Mouse (Mus musculus) B cell, adult (primary cell): Measurements from ENCODE around the gene Optn. TPM values are rescaled to one million over a fixed set of nuclear protein-coding genes. Genes with fewer than 3 reads are reported as not detected.

Experiments
- total RNA-seq: library from RNA; stranded (reverse); gene quantifications from 4 replicates; pipeline ENCODE4 v1.2.4, GENCODE M21; 2023; ENCODE audit not compliant: inconsistent age

The Optn gene
- total RNA-seq, result 4.5 to 9.3 TPM (median 7.7 TPM) in 4 replicates

DNA sequence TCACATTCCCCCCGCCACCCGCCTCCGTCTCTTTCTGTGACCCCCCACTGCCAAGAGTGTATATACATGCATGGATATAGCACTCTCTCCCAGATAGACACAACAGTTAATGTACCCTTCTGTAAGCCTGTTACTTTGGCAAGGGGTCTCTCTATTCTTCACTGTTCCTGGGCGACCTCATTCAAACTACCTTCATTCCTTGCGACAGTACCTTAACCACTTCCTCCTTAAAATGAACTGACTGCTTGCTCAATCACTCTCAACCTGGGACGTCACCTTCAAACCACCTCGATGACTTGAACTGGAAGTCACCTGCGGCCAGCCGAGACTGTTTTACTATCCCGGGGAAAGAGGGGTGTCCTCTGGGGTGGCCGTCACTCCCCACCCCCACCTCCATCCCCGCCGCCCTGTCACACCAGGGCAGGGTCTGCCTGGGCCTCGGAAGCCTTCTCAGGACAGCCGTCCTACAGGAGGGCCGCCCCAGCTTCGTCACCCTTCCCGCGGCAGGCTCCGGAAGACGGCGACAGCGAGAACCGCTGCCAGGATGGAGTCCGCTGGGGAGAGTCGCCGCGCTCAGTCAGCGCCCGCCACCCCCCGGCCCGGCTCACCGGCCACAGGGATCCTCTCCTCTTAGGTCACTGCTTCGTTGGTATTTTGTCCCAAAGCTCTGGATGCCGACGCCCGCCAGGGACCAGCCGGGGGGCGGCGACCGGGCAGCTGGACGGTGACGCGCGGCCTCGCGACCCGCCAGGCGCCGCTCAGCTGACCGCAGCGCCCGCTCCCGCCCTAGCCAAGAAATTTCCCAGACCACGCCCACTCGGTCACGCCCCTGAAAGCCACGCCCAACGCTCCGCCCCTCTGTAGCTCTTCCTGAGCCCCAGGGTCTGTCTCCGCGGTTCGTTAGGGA lies at the start of gene Optn:
TSS of gene Optn (minus strand) at position 753 of the 907 bp plus-strand sequence.

DNA sequence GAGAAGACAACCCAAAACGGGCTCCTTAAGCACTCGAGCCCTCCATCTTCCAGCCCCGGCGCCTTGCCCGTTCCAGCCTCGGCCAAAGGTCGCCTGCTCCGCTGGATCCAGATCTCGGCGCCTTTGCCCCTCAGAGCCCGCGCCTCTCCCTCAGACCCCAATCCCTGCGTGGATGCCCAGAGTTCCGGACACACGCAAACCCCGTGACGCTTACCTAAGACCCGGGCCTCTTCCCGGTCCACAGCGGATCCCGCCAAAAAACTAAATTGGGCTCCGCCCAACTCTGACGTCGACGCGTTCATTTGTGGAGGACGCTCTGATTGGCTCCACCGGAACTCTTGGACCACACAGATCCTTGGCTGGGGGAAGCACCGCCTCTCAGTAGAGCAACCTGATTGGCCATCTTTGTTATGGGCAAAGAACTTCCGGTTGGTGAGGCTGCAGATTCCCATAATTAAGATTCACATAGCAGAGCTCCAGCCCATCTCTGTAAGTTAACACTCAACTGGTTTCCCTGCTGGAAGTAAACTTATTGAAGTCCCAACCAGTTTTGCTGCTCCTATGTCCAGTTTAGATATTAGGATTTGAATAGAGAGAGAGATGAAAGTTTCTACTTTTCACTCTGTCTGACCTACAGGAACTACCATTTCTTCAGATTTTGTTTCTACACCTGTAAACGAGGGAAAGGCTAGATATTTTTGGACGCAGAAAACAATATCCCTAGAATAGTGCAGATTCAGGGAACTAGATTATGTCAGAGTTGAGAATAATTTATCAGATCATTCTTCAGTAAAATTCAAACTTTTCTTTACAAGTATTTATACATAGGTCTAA lies 51.1 kb downstream of the Optn start, which contains the start of gene Mcm10:
TSS of gene Mcm10 (minus strand) at position 301 of the 834 bp plus-strand sequence.

DNA sequence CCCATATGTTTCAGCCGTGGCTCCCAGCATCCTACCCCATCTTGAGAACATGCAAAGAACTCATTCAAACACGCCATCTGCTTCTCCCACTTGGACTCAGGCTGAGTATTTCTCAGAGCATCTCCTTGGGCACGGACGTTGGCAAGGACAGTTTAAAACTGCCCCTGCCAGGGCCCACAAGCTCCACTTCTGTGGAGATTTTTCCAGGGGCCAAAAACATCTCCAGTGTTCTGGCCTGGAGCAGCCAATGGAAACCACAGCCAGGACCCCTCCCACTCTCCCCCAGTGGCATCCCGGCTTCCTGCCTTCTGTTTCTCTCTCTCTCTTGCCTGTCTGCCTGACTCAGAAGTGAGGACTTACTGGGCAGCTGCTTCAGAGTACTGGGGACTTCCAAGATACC lies 88.0 kb downstream of the Optn start, which contains the start of gene Ucma:
TSS of gene Ucma (plus strand) at position 316 of the 400 bp plus-strand sequence.

Other genes starting within 250 kb of the Optn start
- 21.3 to 28.2 TPM (median 24.0 TPM) in 4 replicates for gene Sephs1, start 182.5 kb downstream of the Optn start, total RNA-seq
- gene Phyh, start 145.0 kb downstream of the Optn start, total RNA-seq, result 38.8 to 48.4 TPM (median 45.7 TPM) in 4 replicates
- not detected in 4 replicates for gene Ucma, start 87.9 kb downstream of the Optn start, total RNA-seq
- 1.4 to 4.0 TPM (median 2.8 TPM) in 4 replicates for gene Mcm10, start 51.3 kb downstream of the Optn start, total RNA-seq
- not detected in 4 replicates for gene Ccdc3, start 73.7 kb upstream of the Optn start, total RNA-seq